Mouse (Mus musculus) bone marrow macrophage, adult 2 months (primary cell): ENCODE results near the gene Sap30l. TPM values are rescaled to one million over a fixed set of nuclear protein-coding genes. Genes with fewer than 3 reads are reported as not detected.

ENCODE experiments used
- H3K27ac ChIP-seq: 2 replicates; pipeline ENCODE4 v1.5.1; 2012; ENCODE audit warnings: low read depth, low read length; ENCODE audit not compliant: insufficient read depth
- H3K4me1 ChIP-seq: 2 replicates; pipeline ENCODE4 v1.6.1; 2012; ENCODE audit warnings: low read length; ENCODE audit not compliant: control insufficient read depth, insufficient read depth
- H3K4me3 ChIP-seq: 2 replicates; pipeline ENCODE4 v1.5.1; 2012; ENCODE audit warnings: mild to moderate bottlenecking, low read length, moderate library complexity; ENCODE audit not compliant: insufficient read depth
- CTCF ChIP-seq: IDR thresholded peaks from 2 replicates; pipeline ENCODE4 v1.5.1; 2012; ENCODE audit warnings: low read depth, mild to moderate bottlenecking, low read length, moderate library complexity
- POLR2A ChIP-seq: IDR thresholded peaks from 2 replicates; pipeline ENCODE4 v1.6.1; 2012; ENCODE audit warnings: mild to moderate bottlenecking, low read depth, low read length, borderline replicate concordance
- polyA plus RNA-seq: library from polyadenylated mRNA; stranded (reverse); fragments of >200 nt; gene quantifications from 2 replicates; pipeline ENCODE4 v1.2.4, GENCODE M21; 2012; ENCODE audit not compliant: missing spikeins, insufficient read depth, insufficient read length

Gene Sap30l
- polyA plus RNA-seq, 1 experiment, result 28.4 TPM

DNA sequence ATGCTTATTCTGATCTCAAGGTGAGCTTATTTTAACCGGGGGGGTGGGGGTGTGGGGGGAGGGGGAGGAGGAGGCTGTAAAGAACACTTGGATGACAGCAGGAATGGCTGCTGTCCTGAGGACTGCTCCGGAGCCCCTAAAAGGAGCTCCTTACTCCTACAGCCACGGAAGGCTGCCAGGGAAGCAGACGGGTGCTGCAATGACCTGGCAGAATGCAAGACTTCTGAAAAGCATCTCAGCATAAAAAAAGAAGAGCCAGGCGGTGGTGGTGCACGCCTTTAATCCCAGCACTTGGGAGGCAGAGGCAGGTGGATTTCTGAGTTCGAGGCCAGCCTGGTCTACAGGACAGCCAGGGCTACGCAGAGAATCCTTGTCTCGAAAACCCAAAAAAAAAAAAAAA is 3.6 kb upstream of the Sap30l start:
- no peak for TF ChIP-seq CTCF
- TF ChIP-seq POLR2A, result no peak
- Histone ChIP-seq H3K4me3 (no peak overlapping the region), H3K4me1 (peaks cover 7% of the 10 kb centered on the region; the same call in 1 of the 2 replicates), H3K27ac (no peak overlapping the region)

DNA sequence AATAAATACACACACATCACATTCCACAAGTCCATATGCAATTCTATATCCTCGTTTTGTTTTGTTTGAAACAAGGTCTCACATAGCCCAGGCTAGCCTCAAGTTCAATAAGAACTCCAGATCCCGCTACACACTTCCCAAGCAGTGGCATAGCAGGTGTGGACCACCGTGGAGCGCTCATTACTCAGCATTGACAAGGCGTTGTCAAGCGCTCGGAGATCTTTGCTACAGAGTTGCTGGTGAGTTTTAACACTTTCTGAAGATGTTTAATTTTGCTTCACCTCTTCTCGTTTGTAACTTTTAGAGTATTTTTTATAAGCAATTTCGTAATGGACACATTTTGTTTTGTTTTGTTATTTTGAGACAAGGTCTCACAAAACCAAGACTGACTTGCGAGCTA is 2.0 kb upstream of the Sap30l start:
- Histone ChIP-seq H3K4me1 (peaks cover 10% of the 10 kb centered on the region; the same call in 1 of the 2 replicates), H3K4me3 (no peak overlapping the region), H3K27ac (no peak overlapping the region)
- TF ChIP-seq POLR2A, result no peak
- no peak for TF ChIP-seq CTCF

DNA sequence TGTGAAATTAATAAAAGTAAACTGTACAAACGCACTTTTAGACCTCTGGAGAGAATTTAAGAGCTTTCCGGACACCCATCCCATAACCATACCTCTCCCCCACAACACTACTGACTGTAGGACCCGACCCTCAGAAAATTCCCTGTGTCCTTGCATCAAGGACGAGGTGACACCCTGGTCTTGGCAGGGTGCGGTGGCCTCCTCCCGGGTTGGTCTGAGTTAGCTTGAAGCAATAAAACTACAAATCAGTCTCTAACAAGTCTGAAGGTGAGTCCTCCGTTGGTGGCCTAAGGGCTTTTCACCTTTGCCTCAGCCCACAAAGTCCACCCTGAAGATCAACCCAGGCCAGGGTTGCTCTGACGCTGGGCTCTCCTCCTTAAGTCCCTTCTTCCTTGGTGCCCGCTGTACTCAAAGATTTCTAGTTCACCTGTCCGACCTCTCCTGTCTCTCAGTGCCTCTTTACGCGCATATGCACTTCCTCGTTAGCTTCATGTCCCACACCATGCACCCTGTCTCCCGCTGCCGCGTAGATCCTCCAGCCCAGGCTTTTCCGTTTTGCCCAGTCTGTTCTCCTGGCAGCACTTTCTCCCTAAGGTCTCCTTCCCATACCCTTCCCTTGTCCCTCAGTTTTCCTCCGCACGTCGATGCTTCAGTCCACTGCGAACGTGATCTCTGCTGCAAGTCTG is 1.0 kb upstream of the Sap30l start:
- Histone ChIP-seq H3K4me1 (peaks cover 10% of the 10 kb centered on the region; the same call in 1 of the 2 replicates), H3K27ac (no peak overlapping the region), H3K4me3 (peak overlapping the region; percentile 64)
- TF ChIP-seq POLR2A (no peak), CTCF (no peak)

DNA sequence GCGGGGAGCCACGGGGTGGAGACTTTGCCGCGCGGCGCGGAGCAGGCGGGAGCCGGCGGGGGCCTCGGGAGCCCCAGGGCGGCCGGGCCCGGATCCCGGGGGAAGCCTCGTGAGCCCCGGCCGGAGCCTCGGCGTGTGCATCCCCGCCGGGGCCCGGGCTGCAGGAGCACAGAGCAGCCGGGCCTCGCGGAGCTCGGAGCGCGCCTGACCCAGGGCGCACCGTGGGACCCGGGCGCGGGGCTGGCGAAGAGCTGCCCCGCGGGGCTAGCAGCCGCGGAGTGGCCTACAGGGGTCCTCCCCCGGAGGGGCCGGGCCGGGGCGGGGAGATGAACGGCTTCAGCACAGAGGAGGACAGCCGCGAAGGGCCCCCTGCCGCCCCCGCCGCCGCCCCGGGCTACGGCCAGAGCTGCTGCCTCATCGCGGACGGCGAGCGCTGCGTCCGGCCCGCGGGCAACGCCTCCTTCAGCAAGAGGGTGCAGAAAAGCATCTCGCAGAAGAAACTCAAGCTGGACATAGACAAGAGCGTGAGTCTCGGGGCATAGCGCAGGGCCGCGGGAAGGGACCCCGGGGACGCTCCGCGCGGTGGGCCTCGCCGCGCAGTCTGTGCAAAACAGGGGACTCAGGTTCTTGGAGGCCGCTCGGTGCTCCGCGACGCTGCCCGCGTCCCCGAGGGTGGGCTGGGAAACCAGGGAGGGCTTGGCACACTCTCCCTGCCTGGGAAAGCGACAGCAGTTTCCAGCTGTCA is 501 bp downstream of the Sap30l start:
- TF ChIP-seq POLR2A, result no peak
- TF ChIP-seq CTCF, result no peak
- Histone ChIP-seq H3K4me1 (peaks cover 8% of the 10 kb centered on the region; the same call in 1 of the 2 replicates), H3K4me3 (peak overlapping the region; percentile 90), H3K27ac (no peak overlapping the region)

DNA sequence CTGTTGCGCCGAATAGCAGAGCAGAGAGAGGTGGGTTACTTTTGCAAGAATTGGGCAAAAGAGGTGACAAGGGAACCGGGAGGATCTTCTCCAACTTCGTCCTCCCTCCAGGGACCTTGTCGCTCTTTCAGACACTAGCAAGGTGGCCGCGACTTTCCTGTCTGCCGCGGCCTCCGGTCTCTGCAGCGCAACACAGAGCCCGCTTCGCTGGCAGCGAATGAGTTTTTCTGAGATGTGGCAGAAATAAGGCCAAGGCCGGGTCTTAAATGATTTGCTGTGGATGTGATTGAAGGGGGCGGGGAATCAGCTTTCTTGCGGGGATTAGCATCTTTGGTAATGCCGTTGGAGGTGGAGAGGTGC is 1.1 kb downstream of the Sap30l start:
- Histone ChIP-seq H3K4me3 (peak overlapping the region; percentile 90), H3K27ac (no peak overlapping the region), H3K4me1 (peaks cover 8% of the 10 kb centered on the region; the same call in 1 of the 2 replicates)
- no peak for TF ChIP-seq POLR2A
- TF ChIP-seq CTCF, result no peak

DNA sequence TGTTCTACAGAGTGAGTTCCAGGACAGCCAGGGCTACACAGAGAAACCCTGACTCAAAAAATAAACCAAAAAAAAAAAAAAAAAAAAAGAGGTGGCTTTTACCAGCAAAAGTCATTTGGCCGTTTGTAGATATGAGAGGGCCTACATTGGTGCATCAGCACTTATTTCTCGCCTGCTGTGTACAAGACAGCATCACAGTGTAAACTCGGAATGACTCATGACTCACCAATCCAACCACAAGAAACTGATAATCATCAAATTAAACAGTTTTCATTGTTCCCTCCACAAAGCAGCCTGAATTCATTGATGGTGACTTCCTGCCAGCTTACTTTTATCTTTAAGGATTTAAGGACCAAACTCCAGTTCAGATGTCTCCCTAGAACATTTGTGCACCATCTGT is 3.6 kb downstream of the Sap30l start:
- TF ChIP-seq POLR2A, result no peak
- Histone ChIP-seq H3K4me1 (peaks cover 6% of the 10 kb centered on the region; the same call in 1 of the 2 replicates), H3K27ac (no peak overlapping the region), H3K4me3 (no peak overlapping the region)

DNA sequence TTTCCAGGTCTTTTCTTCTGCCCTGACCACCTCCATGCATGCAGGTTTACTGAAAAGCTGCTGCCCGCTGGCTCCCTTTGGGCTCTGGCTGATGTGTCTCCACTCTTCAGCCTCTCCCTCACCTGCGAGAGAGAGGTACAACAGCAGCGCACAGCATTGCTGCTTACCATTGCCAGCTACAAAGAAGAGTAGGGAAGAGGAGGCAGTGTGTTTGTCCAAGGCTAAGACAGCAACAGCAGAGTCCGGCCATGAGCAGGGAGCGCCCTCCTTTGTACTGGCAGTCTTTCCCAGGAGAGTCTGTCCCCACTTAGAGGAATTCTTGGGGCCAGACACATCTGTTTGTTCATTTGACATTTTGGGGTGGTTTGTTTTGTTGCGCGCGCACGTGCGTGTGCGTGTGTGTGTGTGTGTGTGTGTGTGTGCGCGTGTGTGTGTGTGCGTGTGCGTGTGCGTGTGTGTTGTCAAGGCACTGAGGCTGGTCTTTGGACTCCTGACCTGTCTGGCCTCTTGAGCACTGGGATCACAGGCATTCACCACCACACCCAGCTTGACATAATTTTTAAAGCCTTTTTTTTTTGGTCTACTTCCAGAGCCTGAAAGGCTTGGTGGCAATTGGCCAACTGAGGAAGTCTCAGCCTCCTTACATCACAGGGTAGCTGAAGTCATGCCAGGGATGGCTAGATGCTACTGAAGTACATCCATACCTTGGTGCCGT is 7.7 kb downstream of the Sap30l start:
- TF ChIP-seq POLR2A, result no peak
- TF ChIP-seq CTCF, result no peak

DNA sequence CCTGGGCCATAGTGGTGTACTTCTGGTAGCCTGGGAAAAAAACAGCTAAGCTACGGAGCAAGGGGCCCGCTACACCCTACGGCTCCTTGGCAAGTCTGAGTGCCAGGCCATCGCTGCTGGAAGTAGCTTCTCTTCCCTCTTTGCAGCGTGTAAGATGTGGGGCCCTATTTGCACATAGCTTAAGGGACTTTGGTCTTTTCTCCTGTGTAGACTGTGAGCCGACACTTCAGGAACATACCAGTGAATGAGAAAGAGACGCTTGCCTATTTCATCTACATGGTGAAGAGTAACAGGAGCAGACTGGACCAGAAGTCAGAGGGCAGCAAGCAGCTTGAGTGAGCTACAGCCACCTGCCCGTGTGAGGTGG is 8.3 kb downstream of the Sap30l start:
- H3K4me1 ChIP-seq, result no peaks in the 10 kb centered on the region
- H3K27ac ChIP-seq, result no peak overlapping the region
- TF ChIP-seq POLR2A (no peak), CTCF (no peak)
- no peak overlapping the region for H3K4me3 ChIP-seq

More for the DNA sequence above, 7.7 kb downstream of the Sap30l start:
- Histone ChIP-seq H3K27ac (no peak overlapping the region), H3K4me1 (no peaks in the 10 kb centered on the region), H3K4me3 (no peak overlapping the region)

DNA sequence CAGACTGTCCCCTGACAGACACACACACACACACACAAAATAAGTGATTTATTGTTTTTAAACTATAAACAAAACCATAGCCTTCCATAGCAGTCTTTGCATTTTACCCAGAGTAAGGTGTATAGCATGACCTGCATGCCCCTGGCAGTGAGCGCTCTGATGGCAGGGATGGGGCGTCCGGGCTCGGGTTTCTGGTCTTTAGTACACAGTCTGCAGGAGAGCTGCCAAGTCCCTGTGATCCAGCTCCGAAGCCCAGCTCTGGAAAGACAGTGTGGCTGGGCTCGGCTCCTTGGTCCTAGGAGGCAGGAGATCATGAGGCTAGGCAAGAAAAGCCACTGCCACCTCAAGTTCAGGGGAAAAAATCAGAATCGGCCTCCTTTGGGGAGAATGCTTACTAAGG is 9.6 kb downstream of the Sap30l start:
- H3K27ac ChIP-seq, result no peak overlapping the region
- H3K4me3 ChIP-seq, result no peak overlapping the region
- no peak for TF ChIP-seq POLR2A
- TF ChIP-seq CTCF, result no peak
- H3K4me1 ChIP-seq, result no peaks in the 10 kb centered on the region

DNA sequence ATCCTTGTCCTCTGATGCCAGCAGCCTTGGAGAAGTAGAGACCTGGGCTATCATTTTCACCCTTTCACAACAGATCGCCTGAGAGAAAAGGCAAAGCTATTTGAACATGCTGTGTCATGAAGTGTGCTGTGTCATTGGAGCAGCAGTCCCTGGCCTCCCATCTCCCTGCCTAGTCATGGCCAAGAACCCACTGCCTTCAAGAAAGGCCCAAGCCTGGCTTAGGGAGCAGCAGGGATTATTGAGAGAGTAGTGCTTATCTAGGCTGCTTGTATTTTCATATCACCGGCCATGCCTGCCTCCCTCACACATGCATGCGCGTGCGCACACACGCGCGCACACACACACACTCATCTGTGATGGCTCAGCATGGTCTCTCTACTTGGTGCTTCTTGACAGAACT is 10.8 kb downstream of the Sap30l start:
- no peak overlapping the region for H3K27ac ChIP-seq
- H3K4me3 ChIP-seq, result no peak overlapping the region
- TF ChIP-seq POLR2A (no peak), CTCF (no peak)
- no peaks in the 10 kb centered on the region for H3K4me1 ChIP-seq
